Comparison of ENCODE assay signal across 10 mouse cellular contexts in the genomic region with DNA sequence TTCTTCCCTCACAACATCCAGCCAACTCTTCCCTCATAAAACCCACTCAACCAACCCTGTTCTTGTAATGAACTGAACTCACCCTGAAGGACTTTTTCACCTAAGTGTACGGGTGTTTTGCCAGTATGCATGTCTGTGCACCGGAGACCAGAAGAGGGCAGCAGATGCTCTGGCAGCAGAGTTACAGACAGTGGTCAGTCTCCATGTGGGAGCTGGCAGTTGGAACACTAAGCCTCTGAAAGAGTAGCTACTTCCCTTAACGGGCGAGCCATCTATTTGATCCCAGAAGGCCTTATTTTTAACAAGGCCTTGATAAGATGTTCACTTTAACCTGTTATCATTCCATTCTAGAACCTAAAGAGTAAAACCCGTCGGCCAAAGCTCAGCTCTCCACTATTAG. TPM values are rescaled to one million over a fixed set of nuclear protein-coding genes. Genes with fewer than 3 reads are reported as not detected.
DNase-seq lines count a peak whose midpoint lies in the region; ATAC-seq and TF ChIP-seq lines count a peak whose summit lies in the region.
"Had no signal": no experiment of that assay in that cellular context is flagged by ENCODE, and none has a peak within 500 bp of the region (broad histone marks: within the 10 kb centered on the region; RNA-seq: fewer than 3 reads in every experiment).

No protein-coding gene starts in this region.

- DNase-seq in neural tube, embryonic 10.5 days (ENCODE audit: extremely low spot score, low spot score) = peak; percentile 56
- DNase-seq in ZHBTc4 (ENCODE audit: low read depth, low spot score) = peak; percentile 85
- DNase-seq in embryonic facial prominence, embryonic 14.5 days (ENCODE audit: low spot score) = peak; percentile 56
- DNase-seq in liver, embryonic 14.5 days (ENCODE audit: low read depth in 3 of 3, low spot score in 3 of 3) = no peak
- no peak for DNase-seq in layer of hippocampus, adult 9-11 months

- WGBS in neural tube, embryonic 15.5 days = 73% methylated on average over 6 of the region's 6 CpGs
- WGBS in embryonic facial prominence, embryonic 14.5 days = 64% methylated on average over 6 of the region's 6 CpGs
- WGBS in liver, embryonic 14.5 days (ENCODE audit: insufficient replicate concordance) = 47% methylated on average over 6 of the region's 6 CpGs
- WGBS in neural tube, embryonic 14.5 days = 73% methylated on average over 6 of the region's 6 CpGs

- peaks cover 18% of the 10 kb centered on the region for H3K4me1 ChIP-seq in neural tube, embryonic 15.5 days
- peaks cover 4% of the 10 kb centered on the region; the same call in 1 of the 2 replicates for H3K4me1 ChIP-seq in embryonic facial prominence, embryonic 14.5 days (ENCODE audit: control insufficient read depth, insufficient read depth, low read length)
- H3K4me1 ChIP-seq in liver, embryonic 14.5 days (replicated peaks; ENCODE audit: control insufficient read depth in 2 of 2, insufficient read depth in 2 of 2, low read length in 1 of 2) = peaks cover 16 to 21% of the 10 kb centered on the region in 2 experiments
- H3K4me1 ChIP-seq in neural tube, embryonic 14.5 days (ENCODE audit: control insufficient read depth, insufficient read depth, low read length) = peaks cover 3% of the 10 kb centered on the region; the same call in 1 of the 2 replicates

- no peak overlapping the region for H3K4me3 ChIP-seq in neural tube, embryonic 15.5 days (replicated peaks)
- no peak overlapping the region for H3K4me3 ChIP-seq in embryonic facial prominence, embryonic 14.5 days (ENCODE audit: low read depth, low read length)
- no peak overlapping the region for H3K4me3 ChIP-seq in liver, embryonic 14.5 days (ENCODE audit: insufficient read depth in 1 of 2, low read depth in 2 of 2, low read length in 2 of 2)
- H3K4me3 ChIP-seq in neural tube, embryonic 14.5 days (ENCODE audit: low read depth, low read length) = no peak overlapping the region
- H3K4me3 ChIP-seq: embryonic facial prominence, embryonic 15.5 days; limb, embryonic 15.5 days had no signal

- peaks cover 57% of the 10 kb centered on the region for H3K36me3 ChIP-seq in neural tube, embryonic 15.5 days
- H3K36me3 ChIP-seq in embryonic facial prominence, embryonic 14.5 days (ENCODE audit: control insufficient read depth, insufficient read depth, low read length) = peaks cover 62% of the 10 kb centered on the region
- peaks cover 59% of the 10 kb centered on the region for H3K36me3 ChIP-seq in liver, embryonic 14.5 days (replicated peaks; ENCODE audit: control insufficient read depth, insufficient read depth, low read depth)
- peaks cover 42% of the 10 kb centered on the region for H3K36me3 ChIP-seq in neural tube, embryonic 14.5 days (ENCODE audit: control insufficient read depth, insufficient read depth, low read length)

- H3K27me3 ChIP-seq in neural tube, embryonic 15.5 days (replicated peaks) = no peaks in the 10 kb centered on the region
- no peaks in the 10 kb centered on the region for H3K27me3 ChIP-seq in embryonic facial prominence, embryonic 14.5 days (replicated peaks; ENCODE audit: control insufficient read depth, insufficient read depth, low read length)
- H3K27me3 ChIP-seq in liver, embryonic 14.5 days (ENCODE audit: control insufficient read depth, insufficient read depth, low read length) = no peaks in the 10 kb centered on the region
- no peaks in the 10 kb centered on the region for H3K27me3 ChIP-seq in neural tube, embryonic 14.5 days (ENCODE audit: control insufficient read depth, insufficient read depth, low read length)
- H3K27me3 ChIP-seq: embryonic facial prominence, embryonic 15.5 days; limb, embryonic 15.5 days had no signal

- TF ChIP-seq EP300 in liver, embryonic 14.5 days (IDR thresholded peaks at IDR 0.05; ENCODE audit: low read depth) = no peak

- ATAC-seq in neural tube, embryonic 15.5 days (ENCODE audit: low FRiP score) = no peak; the same call in 1 of the 2 replicates
- peak; percentile 62; the same call in 1 of the 2 replicates for ATAC-seq in embryonic facial prominence, embryonic 14.5 days (ENCODE audit: low read depth)
- ATAC-seq in inflammation-experienced regulatory T-cells, adult 6 months = peak; percentile 25
- ATAC-seq in liver, embryonic 14.5 days (ENCODE audit: insufficient read depth) = peak; percentile 50
- peak; percentile 66; the same call in 1 of the 2 replicates for ATAC-seq in neural tube, embryonic 14.5 days (ENCODE audit: low read depth)

- no peak overlapping the region for H3K4me2 ChIP-seq in neural tube, embryonic 15.5 days
- no peak overlapping the region for H3K4me2 ChIP-seq in embryonic facial prominence, embryonic 14.5 days (ENCODE audit: low read depth, low read length)
- H3K4me2 ChIP-seq in liver, embryonic 14.5 days (ENCODE audit: low read depth) = no peak overlapping the region
- H3K4me2 ChIP-seq in neural tube, embryonic 14.5 days (ENCODE audit: low read depth, low read length) = no peak overlapping the region
- H3K4me2 ChIP-seq: embryonic facial prominence, embryonic 15.5 days; limb, embryonic 15.5 days had no signal

- H3K27ac ChIP-seq in neural tube, embryonic 15.5 days (replicated peaks) = no peak overlapping the region
- H3K27ac ChIP-seq in embryonic facial prominence, embryonic 14.5 days (replicated peaks; ENCODE audit: low read depth, low read length) = no peak overlapping the region
- no peak overlapping the region for H3K27ac ChIP-seq in liver, embryonic 14.5 days
- no peak overlapping the region for H3K27ac ChIP-seq in neural tube, embryonic 14.5 days (ENCODE audit: low read depth, low read length)
- H3K27ac ChIP-seq: embryonic facial prominence, embryonic 15.5 days; limb, embryonic 15.5 days had no signal

- H3K9ac ChIP-seq in neural tube, embryonic 15.5 days (replicated peaks) = no peak overlapping the region
- no peak overlapping the region for H3K9ac ChIP-seq in embryonic facial prominence, embryonic 14.5 days (ENCODE audit: low read depth, low read length)
- H3K9ac ChIP-seq in liver, embryonic 14.5 days (replicated peaks) = no peak overlapping the region
- no peak overlapping the region for H3K9ac ChIP-seq in neural tube, embryonic 14.5 days (replicated peaks; ENCODE audit: low read depth, low read length)
- H3K9ac ChIP-seq: embryonic facial prominence, embryonic 15.5 days; limb, embryonic 15.5 days had no signal

- no peaks in the 10 kb centered on the region for H3K9me3 ChIP-seq in neural tube, embryonic 15.5 days (replicated peaks)
- H3K9me3 ChIP-seq in embryonic facial prominence, embryonic 14.5 days (ENCODE audit: control insufficient read depth, low read length) = no peaks in the 10 kb centered on the region
- no peaks in the 10 kb centered on the region for H3K9me3 ChIP-seq in liver, embryonic 14.5 days (ENCODE audit: control insufficient read depth, low read length)
- H3K9me3 ChIP-seq in neural tube, embryonic 14.5 days (ENCODE audit: control insufficient read depth, low read length) = no peaks in the 10 kb centered on the region
- H3K9me3 ChIP-seq: embryonic facial prominence, embryonic 15.5 days; limb, embryonic 15.5 days had no signal

- TF ChIP-seq CTCF in liver, embryonic 14.5 days (IDR thresholded peaks at IDR 0.05; ENCODE audit: low read depth) = peak; percentile 85

RNA-seq across cellular contexts. Expression of a gene that starts 1.4 kb away (rescaled TPM):
- polyA plus RNA-seq in neural tube, embryonic 15.5 days (2015; fragmentation: Nextera tagmentation; extraction: Ambion mirVana) = 0.13 and 0.29 TPM in 2 replicates
- polyA plus RNA-seq in embryonic facial prominence, embryonic 14.5 days (2014; fragmentation: Nextera tagmentation; extraction: Ambion mirVana) = 0.06 TPM in 1 of 2 replicates, not detected in the other
- under 1 TPM in 1 of 3 experiments, not detected in 2; 0.19 TPM for polyA plus RNA-seq in inflammation-experienced regulatory T-cells, adult 6 months (2017; shearing (Covaris generic))
- 0.02 and 0.04 TPM in 2 replicates for polyA plus RNA-seq in liver, embryonic 14.5 days (2012; rRNA removed)
- 0.05 and 0.06 TPM in 2 replicates for polyA plus RNA-seq in liver, embryonic 14.5 days (2014; fragmentation: Nextera tagmentation; extraction: Ambion mirVana)
- 0.28 and 0.31 TPM in 2 replicates for polyA plus RNA-seq in neural tube, embryonic 14.5 days (2014; fragmentation: Nextera tagmentation; extraction: Ambion mirVana)

RNA-seq across cellular contexts. Expression of a gene that starts 8.2 kb away (rescaled TPM):
- polyA plus RNA-seq in neural tube, embryonic 15.5 days (2015; fragmentation: Nextera tagmentation; extraction: Ambion mirVana) = 53.7 TPM in 2 replicates
- 54.0 and 56.2 TPM in 2 replicates for polyA plus RNA-seq in embryonic facial prominence, embryonic 14.5 days (2014; fragmentation: Nextera tagmentation; extraction: Ambion mirVana)
- polyA plus RNA-seq in inflammation-experienced regulatory T-cells, adult 6 months (2017; shearing (Covaris generic)) = 10 to 100 TPM; 39.3 to 47.9 (median 45.2) TPM
- polyA plus RNA-seq in liver, embryonic 14.5 days (2012; rRNA removed) = 80.9 and 85.5 TPM in 2 replicates
- 45.5 and 52.4 TPM in 2 replicates for polyA plus RNA-seq in liver, embryonic 14.5 days (2014; fragmentation: Nextera tagmentation; extraction: Ambion mirVana)
- 54.0 and 54.9 TPM in 2 replicates for polyA plus RNA-seq in neural tube, embryonic 14.5 days (2014; fragmentation: Nextera tagmentation; extraction: Ambion mirVana)

RNA-seq across cellular contexts. Expression of a gene that starts 39.8 kb away (rescaled TPM):
- 59.3 and 68.0 TPM in 2 replicates for polyA plus RNA-seq in neural tube, embryonic 15.5 days (2015; fragmentation: Nextera tagmentation; extraction: Ambion mirVana)
- polyA plus RNA-seq in embryonic facial prominence, embryonic 14.5 days (2014; fragmentation: Nextera tagmentation; extraction: Ambion mirVana) = 79.4 and 81.1 TPM in 2 replicates
- 10 to 100 TPM; 23.7 to 43.7 (median 40.4) TPM for polyA plus RNA-seq in inflammation-experienced regulatory T-cells, adult 6 months (2017; shearing (Covaris generic))
- 38.8 and 42.1 TPM in 2 replicates for polyA plus RNA-seq in liver, embryonic 14.5 days (2012; rRNA removed)
- 57.0 and 60.3 TPM in 2 replicates for polyA plus RNA-seq in liver, embryonic 14.5 days (2014; fragmentation: Nextera tagmentation; extraction: Ambion mirVana)
- polyA plus RNA-seq in neural tube, embryonic 14.5 days (2014; fragmentation: Nextera tagmentation; extraction: Ambion mirVana) = 56.5 and 66.1 TPM in 2 replicates

Comparison
In these comparisons a context has a peak if more than half of its experiments do, and no peak if none do; other contexts are left out.
1. DNase-seq: peak in neural tube, embryonic 10.5 days (single experiment), ZHBTc4 (single experiment) and embryonic facial prominence, embryonic 14.5 days (single experiment); none in liver, embryonic 14.5 days (0 of 3) and layer of hippocampus, adult 9-11 months (single experiment).